Mouse (Mus musculus): ENCODE results near the gene Peli2.

Gene Peli2

GRCm38 (mm10) chr14:48189330-48189729 is 68.7 kb downstream of the Peli2 start:
- DNase-seq (ENCODE audit: low read depth, low spot score) = no peak

GRCm38 (mm10) chr14:48190946-48191345 is 70.3 kb downstream of the Peli2 start:
- DNase-seq (ENCODE audit: low read depth, low spot score) = no peak

GRCm38 (mm10) chr14:48191925-48192324 is 71.3 kb downstream of the Peli2 start:
- no peak for DNase-seq (ENCODE audit: low read depth, low spot score)

- no peak for DNase-seq (ENCODE audit: low read depth, low spot score)
These were observed 76.2 kb downstream of the Peli2 start for GRCm38 (mm10) chr14:48196804-48197203.

- DNase-seq (ENCODE audit: low read depth, low spot score) = no peak
These were observed 76.7 kb downstream of the Peli2 start for GRCm38 (mm10) chr14:48197287-48197686.

GRCm38 (mm10) chr14:48198190-48198954 is 77.7 kb downstream of the Peli2 start:
- DNase-seq (ENCODE audit: low read depth, low spot score) = no peak

GRCm38 (mm10) chr14:48198957-48199356 is 78.3 kb downstream of the Peli2 start:
- no peak for DNase-seq (ENCODE audit: low read depth, low spot score)

- no peak for DNase-seq (ENCODE audit: low read depth, low spot score)
These were observed 78.9 kb downstream of the Peli2 start for GRCm38 (mm10) chr14:48199506-48199905.

GRCm38 (mm10) chr14:48200291-48200690 is 79.7 kb downstream of the Peli2 start:
- DNase-seq (ENCODE audit: low read depth, low spot score) = no peak

GRCm38 (mm10) chr14:48200788-48201187 is 80.2 kb downstream of the Peli2 start:
- DNase-seq (ENCODE audit: low read depth, low spot score) = no peak

GRCm38 (mm10) chr14:48201403-48201802 is 80.8 kb downstream of the Peli2 start:
- DNase-seq (ENCODE audit: low read depth, low spot score) = no peak

GRCm38 (mm10) chr14:48202096-48203036 is 81.7 kb downstream of the Peli2 start:
- DNase-seq (ENCODE audit: low read depth, low spot score) = no peak

GRCm38 (mm10) chr14:48205044-48205443 is 84.4 kb downstream of the Peli2 start:
- no peak for DNase-seq (ENCODE audit: low read depth, low spot score)

- no peak for DNase-seq (ENCODE audit: low read depth, low spot score)
These were observed 85.0 kb downstream of the Peli2 start for GRCm38 (mm10) chr14:48205635-48206034.

- no peak for DNase-seq (ENCODE audit: low read depth, low spot score)
These were observed 86.5 kb downstream of the Peli2 start for GRCm38 (mm10) chr14:48207119-48207518.

GRCm38 (mm10) chr14:48207746-48208640 is 87.4 kb downstream of the Peli2 start:
- DNase-seq (ENCODE audit: low read depth, low spot score) = no peak

- no peak for DNase-seq (ENCODE audit: low read depth, low spot score)
These were observed 88.8 kb downstream of the Peli2 start for GRCm38 (mm10) chr14:48209436-48209835.

GRCm38 (mm10) chr14:48210089-48210488 is 89.5 kb downstream of the Peli2 start:
- no peak for DNase-seq (ENCODE audit: low read depth, low spot score)

- DNase-seq (ENCODE audit: low read depth, low spot score) = no peak
These were observed 90.9 kb downstream of the Peli2 start for GRCm38 (mm10) chr14:48211526-48211925.

- DNase-seq (ENCODE audit: low read depth, low spot score) = no peak
These were observed 92.2 kb downstream of the Peli2 start for GRCm38 (mm10) chr14:48212839-48213238.

GRCm38 (mm10) chr14:48213593-48213992 is 93.0 kb downstream of the Peli2 start:
- no peak for DNase-seq (ENCODE audit: low read depth, low spot score)

- DNase-seq (ENCODE audit: low read depth, low spot score) = no peak
These were observed 101.4 kb downstream of the Peli2 start for GRCm38 (mm10) chr14:48222051-48222450.

All from A20 (cell line).